Mouse (Mus musculus) lung, postnatal 36 days (tissue): ENCODE measurements around the gene Fryl.
A peak's percentile ranks its signal among the peaks of the same experiment; 100 is the strongest.

Source experiments
- DNase-seq: peaks from one replicate; pipeline ENCODE4 v3.0.0; 2022; ENCODE audit warnings: mixed read lengths

Fryl gene

DNA sequence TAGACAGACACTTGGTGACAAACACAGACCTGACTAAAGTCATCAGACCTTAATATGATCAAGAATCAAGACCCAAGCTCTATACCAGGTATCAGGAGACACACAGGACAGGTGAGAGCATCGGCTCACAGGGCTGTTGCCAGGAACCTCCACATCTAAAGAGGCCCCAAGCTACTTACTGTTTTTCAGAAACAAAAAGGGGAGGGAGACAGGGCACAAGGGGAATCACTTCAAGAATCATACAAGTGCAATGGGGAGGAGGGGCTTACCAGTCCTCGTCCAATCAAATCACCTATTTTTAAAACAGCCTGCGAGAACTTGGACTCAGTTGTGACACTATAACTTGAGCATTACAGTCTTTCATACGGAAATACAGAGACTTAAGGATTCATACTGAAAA is 38.4 kb downstream of the Fryl start:
- no peak for DNase-seq

DNA sequence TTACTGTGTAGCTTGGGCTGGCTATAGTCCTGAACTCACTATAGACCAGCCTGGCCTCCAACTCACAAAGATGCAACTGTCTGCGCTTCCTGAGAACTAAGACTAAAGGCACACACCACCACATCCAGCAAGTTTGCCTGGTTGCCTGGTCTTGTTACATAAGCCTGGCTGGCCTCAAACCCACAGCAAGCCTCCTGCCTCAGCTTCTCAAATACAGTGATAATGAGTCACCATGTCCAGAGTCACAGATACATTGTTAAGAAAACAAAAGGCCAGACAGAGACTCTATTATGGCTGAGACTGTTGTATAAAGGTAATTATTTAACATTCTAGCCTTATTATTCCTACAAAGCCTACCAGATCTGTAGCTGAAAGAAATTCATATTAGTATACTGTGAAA is 39.3 kb downstream of the Fryl start:
- DNase-seq: no peak

DNA sequence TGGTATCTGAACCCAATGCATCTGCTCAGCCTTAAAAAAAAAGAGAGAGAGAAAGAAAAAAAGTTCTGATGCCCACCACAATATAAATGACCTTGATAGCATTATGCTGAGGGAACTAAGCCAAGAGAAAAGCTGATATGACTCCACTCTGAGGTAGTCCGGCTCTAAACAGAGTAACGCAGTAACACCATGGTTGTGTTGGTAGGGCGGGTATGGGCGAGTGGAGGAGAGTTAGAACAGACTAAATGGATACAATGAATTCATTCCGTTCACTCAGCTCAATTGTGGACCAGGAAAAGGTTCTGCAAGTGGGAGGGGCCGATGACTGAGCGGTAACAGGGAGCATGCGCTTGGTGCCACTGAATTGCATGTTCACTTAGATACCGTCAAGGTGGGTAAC is 40.4 kb downstream of the Fryl start:
- no peak for DNase-seq

DNA sequence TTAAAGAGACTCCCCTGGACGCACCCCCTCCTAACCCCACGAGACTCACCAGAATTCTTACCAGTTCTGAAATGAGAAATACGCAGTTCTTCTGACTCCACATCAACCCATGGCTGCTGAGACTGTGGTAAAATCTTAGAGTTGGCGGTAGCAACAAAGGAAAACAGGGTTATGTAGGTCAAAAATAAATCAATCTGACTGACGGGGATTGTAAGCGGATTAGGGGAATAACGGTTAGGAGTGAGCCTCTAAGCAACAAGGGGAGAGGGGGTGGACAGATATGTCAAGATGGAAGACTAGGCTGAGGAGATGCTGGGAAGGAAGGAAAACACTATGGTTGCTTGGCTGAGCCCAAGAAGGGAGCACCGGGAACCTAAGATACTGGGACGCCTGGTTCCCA is 44.0 kb downstream of the Fryl start:
- DNase-seq: no peak

DNA sequence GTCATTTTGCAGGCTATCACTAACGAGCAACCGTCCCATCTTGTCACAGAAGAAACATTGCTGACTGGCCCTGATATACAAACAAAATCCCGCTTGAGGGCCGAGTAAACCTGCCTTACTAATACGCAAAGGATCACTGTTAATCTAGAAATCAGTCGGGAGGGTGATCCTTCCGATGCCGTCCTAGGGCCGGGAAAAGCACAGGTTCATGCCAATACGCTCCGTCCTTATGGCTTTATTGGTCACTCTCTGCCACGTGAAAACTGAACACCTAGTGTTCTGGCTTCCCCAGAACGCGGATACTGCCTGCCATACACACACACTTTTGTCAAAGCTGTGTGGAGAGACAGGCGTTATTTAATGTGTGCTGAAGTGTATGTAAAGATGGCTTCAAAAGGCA is 44.5 kb downstream of the Fryl start:
- DNase-seq: no peak

DNA sequence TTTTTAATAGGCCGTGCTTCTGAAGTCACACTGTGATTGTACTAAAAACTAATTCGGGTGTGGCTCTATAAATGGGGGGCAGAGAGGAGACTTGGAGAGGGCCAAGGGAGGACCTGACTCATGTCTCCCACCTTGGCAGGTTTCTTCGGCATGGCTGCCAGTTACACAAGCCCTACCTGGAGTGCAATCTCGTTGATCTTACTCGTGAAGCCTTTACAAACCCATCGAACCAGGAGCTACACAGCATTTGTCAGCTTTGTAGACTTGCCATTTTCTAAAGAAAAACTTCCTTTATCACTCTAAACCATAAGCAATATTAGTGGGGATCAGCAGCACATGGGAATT is 45.5 kb downstream of the Fryl start:
- no peak for DNase-seq

DNA sequence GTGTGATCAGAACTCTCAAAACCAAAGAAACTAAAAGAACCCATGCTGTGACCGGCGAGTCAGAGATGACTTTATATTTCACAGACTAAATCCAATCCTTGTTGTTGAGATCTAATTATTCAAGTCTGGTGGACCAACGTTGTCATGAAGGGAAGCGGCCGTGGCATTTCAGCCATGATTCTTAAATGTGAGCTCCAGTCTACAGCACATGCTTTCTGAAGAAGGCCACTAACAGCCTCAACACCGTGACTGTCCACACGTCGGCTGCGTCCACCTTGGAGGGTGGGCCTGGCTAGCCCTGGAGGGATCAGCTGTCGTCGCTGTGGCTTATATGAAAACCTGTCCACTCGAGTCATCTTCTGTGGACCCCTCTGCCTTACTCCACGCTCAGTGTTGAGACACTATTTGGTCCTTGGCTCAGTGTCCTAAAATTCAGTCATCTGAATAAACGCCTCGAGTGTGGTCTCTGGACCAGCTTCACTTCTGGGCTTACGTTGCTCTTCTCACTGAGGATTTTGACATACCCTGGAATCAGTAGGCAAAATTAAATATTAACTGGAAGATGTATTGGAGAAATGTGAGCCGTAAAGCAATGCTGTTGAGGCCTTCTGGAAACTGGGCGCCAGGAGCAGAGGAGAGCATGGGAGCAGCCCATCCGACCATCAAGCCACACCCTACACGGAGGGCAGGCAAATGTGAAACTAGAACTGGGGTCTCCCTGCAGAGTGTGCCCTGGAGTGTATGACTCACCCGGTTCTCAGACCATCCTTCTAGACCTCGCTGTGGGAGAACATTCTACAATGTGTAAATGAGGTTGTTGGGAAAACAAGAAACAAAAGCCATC is 46.1 kb downstream of the Fryl start:
- no peak for DNase-seq

DNA sequence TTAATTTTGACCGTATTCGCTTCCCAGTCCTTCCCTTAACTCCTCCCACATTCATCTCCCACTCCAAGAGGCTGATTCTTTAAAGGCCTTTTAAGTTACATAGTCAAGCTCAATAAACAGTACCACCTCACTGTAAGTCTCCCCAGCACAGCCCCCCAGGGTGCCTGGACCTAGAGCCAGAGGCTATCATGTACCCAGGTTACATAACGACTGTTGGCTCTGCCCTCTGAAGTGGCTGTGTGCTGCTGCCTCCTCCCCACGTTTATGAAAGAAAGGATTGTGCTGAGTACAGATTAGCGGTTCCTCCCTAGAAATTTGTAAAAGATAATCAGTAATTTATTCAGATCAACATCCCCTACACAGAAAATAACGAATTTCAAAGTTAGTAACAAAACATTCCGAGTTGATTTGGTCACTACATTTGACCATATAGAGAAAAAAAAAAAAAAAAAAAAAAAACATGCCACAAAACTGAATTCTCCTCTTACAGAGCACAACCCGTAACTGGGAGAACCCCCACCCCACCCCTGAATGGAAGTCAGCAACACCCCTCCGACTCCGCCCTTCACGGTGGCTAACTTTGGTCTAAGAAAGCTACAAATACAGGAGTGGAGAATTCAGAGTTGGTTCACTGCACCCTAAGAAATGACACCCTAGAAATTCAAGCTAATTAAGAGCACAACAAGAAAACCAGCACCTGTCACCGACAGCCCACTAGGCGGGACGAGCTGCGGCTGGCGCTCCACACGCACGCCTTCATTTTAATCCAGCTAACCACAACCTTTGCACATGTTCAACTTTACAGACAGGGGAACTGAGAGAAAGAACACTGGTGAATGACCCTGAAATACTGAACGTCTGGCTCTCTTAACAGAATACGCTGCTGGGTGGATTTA is 47.0 kb downstream of the Fryl start:
- peak; percentile 42 for DNase-seq

DNA sequence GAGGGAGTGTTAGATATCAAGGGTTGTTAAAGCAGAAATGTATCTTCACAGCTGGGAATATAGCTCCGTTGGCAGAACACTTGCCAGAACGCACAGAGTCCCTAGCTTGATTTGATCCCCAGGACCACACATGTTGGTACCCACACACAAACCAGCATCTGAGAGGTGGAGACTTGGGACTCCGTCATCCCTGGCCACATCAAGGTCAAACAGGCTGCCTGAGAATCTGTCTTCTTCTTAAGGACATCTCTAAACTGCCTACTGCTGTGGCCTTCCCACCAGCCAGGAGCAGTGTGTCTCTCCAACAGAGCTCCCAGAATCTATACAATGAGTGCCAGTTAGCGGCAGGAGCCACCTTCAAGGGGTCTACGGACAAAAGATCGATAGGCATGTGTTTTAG is 47.8 kb downstream of the Fryl start:
- no peak for DNase-seq

DNA sequence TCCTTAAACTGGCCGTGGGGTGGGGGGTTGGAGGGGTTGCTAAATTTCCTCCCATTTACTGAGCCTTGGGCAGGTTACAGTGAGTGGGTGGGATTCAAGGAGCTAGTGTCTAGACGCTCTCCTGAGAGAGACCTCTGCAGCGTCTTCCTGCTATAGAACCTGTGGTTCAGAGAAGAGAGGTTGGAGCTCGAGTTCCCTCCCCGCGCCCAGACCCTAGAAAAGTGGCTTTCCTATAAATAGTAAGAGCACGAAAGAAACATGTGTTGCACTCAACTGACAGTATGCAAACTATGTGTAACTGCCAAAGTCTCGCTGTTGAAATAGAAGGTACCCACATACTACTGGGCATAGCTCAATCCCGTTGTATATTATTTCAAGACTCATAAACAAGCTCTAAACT is 49.7 kb downstream of the Fryl start:
- no peak for DNase-seq

DNA sequence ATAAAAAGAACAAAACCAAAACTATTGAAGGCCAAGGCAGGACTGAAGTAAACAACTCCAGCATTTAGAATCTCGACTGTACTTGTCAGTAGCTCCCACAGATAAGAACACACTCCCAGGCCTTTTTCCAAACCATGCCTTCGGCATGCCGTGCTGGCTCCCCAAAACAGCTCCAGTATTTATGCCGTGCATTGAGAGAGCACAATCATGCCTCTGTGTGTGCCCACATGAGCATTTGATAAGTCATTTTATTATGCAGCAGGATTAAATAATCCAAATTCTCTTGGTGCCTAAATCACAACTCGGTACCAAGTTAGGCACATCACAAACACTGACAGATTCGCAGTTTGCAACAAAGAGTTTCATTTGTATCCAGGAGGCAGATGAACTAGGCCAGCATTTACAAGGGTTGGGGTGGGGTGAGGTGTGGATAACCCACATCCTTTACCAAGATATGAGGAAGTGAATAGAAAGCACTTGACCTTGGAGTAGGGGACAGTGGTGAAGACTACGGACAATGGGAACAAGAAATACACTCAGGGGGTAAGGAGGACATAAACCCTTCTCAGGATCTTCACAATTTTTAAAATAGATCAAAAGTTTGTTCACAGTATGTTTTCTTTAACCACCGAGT is 50.3 kb downstream of the Fryl start:
- DNase-seq: no peak

DNA sequence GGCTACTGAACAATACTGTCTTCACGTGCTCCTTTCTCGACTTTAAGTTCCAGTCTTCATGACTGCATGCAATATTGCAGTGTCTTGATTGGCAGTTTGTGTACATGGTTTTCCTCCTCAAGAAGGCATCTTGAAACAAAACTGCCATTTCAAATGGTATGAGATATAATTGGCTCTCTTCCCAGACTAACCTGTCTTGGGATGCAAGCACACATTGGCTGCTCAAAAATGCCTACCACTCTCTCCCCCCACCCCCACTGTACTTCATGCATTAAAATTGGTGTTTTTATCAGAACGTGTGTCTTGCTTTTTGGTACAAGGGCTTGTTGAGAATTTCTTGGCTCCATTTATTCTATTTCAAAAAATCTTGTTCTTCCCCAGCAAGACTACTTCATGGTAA is 51.4 kb downstream of the Fryl start:
- DNase-seq: no peak

DNA sequence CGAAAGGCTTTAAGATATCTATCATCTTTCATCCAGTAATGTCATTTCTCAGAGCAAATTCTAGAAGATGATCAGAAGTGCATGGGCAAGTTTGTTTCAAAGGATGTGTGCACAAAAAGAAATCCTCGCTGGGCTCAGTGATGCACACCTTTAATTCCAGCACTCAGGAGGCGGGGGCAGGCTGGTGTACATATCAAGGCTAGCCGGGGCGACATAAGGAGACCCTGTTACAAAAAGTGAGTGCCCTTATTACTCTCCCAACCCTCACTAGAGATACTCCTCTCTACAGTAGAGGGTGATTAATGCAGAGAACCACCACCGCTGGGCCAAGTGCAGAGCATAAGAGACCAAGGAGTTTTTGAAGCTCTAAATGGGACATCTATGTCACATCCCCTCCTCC is 53.9 kb downstream of the Fryl start:
- DNase-seq: no peak

DNA sequence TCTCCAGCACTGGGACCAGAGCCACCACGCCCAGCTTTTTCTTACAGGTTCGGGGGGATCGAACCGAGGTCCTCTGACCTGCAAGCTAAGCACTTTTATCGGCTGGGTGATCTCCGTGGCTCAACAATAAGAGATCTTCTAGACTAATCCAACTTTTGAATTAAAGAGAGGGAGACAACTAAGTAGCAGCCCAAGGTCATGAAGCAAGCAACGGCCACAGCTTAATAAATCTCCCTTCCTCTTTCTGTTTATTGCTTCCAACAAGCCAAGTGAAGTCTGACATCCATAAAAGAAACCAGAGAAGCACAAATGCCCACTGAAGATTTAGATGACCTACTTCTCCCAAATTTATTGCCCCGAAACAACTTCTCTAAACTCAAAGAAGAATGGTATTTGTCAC is 54.3 kb downstream of the Fryl start:
- DNase-seq: no peak

DNA sequence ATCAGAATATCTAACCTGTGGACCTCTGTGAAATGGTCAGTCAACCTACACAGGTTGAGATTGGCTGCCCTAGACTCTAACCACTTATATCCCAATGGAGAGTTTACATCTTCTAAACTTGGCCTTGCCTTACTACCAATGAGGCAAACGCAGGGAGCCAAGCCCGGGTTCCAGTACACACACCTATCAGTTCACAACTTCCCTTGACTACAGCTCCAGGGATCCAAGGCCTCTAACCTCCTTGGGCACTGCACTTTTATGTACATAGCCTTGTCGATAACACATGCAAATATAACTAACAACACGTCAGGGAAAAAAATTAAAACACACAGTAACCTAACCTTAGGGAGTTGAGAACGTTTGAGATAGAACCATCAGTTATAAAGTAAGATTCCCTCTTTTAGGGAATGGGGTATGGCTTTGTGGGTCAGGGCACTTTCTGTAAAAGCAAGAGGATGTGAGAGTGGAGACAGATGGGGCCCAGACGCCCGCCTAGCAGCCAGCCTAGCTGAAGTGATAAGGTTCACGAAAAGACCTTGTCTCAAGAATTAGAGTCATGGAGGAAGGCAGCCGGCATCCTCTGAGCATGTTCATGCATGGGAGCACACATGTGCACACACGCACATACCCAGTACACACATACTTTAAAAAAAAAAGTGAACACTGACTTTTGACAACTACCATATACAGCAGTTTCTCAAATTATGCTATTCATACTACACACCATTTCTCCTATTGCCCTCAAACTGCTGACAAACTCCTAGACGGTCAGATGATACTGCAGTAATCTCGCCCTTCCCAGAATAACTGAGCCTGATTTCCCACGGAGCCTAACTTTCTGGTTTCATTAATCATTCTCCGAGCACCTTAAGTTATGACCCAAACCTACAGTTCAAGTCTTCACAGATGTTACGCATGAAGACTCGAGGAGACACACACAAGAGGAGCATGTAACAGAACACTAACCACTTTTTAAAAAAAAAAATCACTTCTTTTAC is 55.7 kb downstream of the Fryl start:
- no peak for DNase-seq

DNA sequence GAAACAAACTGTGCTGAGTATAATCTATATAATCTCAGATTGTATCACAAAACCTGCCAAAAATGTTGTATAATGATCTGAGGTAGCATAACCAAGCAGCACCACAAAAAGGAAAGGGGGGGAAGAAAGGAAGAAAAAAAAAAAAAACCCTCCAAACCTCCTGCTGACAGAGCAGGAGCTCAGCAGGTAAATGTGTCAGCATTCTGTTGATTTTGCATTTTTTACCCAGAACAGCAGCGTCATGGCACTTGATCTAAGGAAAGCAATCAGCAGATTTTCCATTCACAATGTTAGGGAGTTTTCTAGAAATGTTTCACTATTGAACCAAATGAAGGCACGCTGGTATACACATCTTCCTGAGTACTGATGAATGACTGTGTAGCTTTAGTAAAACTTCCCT is 56.8 kb downstream of the Fryl start:
- no peak for DNase-seq

DNA sequence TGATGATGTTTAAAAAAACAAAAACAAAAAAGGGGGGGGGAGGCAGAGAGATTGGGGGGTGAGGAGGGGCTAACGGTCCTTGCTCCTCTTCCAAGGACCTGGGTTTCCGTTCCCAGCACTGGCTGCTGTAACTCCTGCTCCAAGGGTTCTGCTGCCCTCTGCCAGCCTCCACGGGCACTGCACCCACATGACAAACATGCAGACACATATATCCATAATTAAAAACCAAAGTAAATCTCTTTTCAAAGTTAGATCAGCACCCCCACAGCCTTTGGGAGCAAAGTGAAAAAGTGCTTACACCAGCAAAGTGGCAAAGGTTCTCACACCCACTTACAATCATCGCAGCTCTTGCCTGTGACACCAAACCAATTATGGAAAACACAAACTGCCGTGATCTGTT is 57.7 kb downstream of the Fryl start:
- no peak for DNase-seq

DNA sequence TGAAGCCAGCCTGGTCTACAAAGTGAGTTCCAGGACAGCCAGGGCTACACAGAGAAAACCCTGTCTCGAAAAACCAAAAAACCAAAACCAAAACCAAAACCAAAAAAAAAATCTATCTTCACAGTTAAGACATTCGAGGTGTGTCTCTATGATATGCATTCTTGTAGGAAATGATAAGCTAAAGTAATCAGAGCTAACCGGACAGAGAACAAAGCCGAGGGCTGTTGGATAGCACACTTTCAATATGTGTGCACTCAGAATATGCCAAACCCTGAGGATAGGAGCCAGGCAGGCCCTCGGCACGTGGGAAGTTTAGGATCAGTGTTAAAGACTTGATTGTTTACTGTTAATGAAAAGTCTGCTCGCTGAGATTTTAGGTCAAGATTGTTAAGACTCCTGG is 58.6 kb downstream of the Fryl start:
- no peak for DNase-seq

DNA sequence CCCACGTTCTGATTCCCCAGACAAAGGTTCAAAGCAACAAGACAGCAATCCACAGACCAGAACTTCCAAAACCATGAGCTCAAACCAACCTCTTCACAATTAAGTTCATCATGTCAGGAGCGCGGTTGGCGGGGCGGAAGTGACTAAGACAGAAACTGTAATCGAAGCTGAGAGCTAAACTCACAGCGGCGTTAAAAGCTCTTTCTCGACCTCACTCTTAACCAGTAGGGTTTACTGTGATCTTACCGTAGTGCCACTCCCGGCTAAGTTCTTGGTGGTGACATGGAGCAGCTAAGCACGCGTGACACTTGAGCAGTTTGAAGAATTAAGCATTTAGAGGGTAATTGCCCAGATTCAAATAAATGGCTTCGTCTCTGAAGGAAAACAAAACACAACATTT is 61.7 kb downstream of the Fryl start:
- no peak for DNase-seq

DNA sequence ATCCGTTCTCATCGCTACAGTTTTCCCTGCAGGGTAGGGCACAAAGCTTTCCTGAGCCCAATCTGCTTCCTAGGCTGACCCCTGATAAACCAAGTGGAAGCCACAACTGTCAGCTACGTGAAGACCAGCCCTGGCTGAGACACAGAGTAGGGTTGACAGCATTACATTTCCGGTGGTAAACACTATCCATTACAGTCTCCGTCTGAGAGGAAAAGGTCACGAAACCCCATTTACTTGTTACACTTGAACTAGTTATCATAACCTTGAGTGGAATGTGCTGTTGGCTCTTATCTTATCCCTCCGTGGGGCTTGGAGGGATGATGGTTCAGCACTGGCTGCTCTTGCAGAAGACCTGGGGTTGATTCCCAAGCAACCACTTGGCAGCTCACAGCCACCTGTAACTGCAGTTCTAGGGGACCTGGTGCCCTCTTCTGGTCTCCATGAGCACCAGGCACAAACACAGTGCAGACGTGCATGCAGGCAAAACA is 62.3 kb downstream of the Fryl start:
- no peak for DNase-seq

DNA sequence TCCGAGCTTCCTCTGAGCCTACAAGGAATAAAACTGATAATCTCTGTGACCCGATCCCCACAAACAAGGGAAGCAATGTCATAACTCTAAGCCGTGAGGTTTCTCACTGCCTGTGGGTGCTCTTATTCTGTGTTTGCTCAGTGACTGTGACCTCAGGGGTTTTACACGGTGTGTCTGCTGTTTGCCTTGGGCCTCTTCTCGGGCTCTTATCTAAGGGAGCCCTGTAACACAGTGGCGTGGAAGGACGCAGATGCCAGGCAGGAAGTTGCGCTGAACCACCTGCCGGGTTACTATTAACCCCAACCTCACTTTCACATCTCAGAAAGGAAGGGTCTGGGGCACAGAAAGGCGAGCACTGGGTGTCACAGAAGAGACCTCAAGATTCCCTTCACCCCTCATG is 62.8 kb downstream of the Fryl start:
- peak; percentile 62 for DNase-seq

DNA sequence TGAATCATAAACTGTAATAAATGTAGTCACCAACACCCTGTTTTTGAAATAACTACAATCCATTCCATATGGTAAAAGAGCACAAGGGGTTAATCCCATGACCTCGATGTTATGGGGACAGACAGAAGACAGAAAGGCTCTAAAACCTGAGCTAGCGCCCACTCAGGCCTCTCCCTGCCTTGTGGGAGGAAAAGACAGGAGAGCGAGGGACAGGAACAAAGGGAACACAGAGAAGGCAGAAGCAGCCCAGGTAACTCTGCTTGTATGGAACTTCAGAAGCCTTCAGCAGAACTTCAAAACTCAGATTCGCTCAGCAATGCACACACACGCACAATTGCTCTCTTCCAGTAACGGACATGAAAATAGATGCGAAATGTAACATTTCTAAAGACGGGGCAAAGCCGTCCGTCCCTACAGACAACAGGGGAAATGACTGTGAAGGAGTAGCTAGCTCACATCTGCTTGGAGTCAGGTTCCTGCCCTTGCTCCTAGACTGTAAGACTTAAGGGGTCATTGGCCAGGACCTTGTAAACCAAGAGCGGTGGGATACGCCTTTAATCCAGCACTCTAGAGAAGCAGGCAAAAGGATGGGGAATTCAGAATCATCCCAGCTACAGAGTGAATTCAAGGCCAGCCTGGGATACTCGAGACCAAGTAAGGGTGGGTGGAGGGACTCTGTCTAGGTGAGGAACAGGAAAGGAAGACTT is 63.4 kb downstream of the Fryl start:
- DNase-seq: no peak
